Mouse (Mus musculus) kidney, postnatal 36 days (tissue): Measurements from ENCODE around the gene Dnajc14.

Experiments used
- DNase-seq, 2 experiments: peaks; one replicate each; pipeline ENCODE4 v3.0.0; 2021 to 2022; ENCODE audit warnings: mixed read lengths in 2 of 2

Gene Dnajc14

GRCm38 (mm10) chr10:128803771-128804270 is at the start of gene Dnajc14:
Gene Dnajc14, plus strand, starts transcription at chr10:128804062.
- DNase-seq, result peak; percentile 45 to 64

GRCm38 (mm10) chr10:128772895-128773294 is 31.0 kb upstream of the Dnajc14 start:
- DNase-seq, result peak in 1 of 2 experiments; percentile 5

DNA sequence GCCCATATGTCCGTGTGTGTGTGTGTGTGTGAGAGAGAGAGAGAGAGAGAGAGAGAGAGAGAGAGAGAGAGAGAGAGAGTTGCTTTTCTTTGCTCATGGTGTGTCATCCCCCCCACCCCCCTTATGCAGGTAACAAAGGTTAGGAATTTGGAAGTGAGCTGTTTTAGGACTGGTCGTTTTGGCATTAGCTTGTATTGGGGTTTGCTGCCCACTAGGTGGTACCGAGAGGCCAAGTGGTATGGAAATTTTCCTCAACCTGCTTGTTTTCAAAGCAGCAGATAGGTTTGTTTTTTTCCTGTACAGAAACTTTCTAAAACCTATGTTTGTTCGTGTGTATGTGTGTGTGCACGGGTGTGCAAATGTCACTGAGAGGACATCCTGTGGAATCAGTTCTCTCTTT is 30.2 kb upstream of the Dnajc14 start:
- DNase-seq, result peak in 1 of 2 experiments; percentile 18

- DNase-seq, result no peak
These were observed 25.4 kb upstream of the Dnajc14 start for GRCm38 (mm10) chr10:128778441-128778840.

DNA sequence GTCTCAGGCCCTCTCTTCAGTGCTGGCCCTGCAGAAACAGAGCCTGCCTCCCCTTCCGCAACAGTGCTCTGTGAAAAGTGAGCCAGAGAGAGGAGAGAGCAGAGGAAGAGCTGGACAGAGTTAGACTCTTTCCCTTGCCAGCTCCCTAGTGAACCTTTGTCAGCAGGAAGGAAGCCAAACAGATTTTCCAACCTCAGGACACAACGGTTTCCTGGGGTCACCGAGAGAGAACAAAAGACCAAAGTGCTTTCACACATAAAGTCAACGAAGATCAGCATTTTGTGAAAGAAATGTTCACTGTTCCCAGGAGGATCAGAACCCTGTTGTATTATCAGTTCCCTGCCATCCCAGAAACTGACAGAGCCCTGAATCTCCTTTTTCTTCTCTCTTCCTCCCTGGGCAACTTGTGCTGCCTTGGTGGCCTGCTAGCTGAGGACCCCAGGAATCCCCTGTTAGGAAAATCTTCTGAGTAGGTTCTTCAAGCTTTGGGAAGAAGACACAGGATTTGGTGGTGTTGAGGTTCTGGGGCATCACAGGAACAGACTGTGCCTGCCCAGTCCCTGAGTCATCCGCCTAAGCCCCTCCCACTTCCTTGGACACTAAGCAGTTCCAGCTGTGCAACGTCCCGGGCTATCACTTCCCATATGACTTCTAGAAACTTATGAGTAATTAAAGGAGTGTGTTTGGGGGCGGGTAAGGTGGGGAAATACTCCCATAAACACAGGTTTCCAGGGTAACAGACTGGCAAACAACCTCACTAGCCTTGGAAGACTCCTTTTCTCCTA is 24.7 kb upstream of the Dnajc14 start:
- peak; percentile 85 to 91 for DNase-seq

GRCm38 (mm10) chr10:128780200-128780599 is 23.7 kb upstream of the Dnajc14 start:
- DNase-seq, result no peak

DNA sequence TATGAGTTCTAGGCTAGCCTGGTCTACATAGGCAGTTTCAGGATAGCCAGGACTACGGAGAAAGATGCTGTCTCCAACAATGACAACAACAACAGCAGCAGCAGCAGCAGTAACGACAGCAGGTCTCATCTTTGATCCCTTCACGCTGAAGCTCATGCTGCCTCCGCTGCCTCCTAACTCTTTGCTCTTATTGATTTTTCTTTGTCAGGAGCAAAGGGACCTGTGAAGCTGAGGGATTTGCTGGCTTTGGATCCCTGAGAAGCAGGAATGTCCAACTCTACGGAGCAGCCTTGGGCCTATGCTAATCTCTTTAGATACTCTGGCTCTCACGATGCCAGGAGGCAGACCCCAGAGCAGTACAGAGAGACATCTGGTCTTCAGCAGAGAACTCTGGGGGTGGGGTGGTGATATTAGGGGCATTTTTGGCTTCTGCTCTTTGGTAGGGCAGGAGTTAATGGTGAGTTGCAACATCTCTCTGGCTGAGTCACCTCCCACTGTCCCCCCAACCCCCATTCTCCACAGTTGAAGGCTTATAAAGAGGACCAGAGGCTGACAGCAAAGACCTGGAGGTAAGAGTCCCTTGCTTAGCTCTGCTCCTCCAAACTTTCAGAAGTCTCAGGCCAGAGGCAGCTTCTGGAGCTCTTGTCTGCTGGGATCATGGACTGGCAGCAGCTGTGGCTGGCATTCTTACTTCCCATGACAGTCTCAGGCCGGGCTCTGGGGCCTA is 13.3 kb upstream of the Dnajc14 start, which contains the start of gene Mmp19:
Mmp19 (plus strand) TSS at position 513 of the 727 bp plus-strand sequence.
- no peak for DNase-seq

DNA sequence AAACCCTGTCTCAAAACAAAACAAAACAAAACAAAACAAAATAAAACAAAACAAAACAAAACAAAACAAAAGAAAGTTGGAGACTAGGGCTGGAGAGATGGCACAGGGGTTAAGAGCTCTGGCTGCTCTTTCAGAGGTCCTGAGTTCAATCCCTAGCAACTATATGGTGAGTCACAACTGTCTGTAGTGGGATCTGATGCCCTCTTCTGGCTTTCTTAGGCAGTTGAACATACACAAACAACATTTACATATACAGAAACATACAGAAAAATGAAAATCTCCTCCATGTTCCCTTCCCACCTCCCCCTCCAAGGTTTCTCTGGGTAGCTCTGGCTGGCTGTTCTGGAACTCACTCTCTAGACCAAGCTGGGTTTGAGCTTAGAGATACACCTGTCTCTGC is 11.8 kb upstream of the Dnajc14 start:
- DNase-seq, result no peak

DNA sequence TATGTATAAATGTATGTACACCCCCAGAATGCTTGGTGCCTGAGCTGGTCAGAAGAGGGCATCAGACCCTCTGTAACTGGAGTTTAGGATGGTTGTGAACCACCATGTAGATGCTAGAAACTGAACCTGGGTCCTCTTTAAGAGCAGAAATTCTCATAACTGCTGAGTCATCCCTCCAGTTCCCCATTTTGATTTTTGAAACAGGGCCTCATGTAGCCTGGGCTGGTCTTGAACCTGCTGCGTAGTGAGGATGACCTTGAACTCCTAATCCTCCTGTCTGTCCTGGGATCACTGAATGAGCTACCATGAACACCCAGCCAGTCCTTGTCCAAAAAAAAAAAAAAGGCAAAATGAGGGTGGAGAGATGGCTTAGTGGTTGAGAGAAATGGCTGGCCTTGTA is 10.6 kb upstream of the Dnajc14 start:
- no peak for DNase-seq

DNA sequence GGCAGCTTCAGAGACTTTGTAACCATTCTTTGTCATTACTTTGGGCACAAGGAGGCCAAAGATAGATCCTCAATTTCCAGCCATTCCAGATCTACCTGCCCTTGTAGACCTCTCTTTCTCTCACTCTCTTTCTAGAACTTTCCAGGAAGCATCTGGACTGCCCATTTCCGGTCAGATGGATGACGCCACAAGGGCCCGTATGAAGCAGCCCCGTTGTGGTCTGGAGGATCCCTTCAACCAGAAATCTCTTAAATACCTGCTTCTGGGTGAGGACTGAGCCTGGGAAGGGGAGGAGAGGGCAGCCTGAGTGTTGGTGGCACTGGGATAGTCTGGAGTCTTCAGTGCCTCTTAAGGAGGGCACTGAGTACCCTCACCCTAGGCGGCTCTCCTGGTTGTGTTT is 9.5 kb upstream of the Dnajc14 start:
- DNase-seq, result no peak

GRCm38 (mm10) chr10:128795581-128795980 is 8.3 kb upstream of the Dnajc14 start:
- no peak for DNase-seq

DNA sequence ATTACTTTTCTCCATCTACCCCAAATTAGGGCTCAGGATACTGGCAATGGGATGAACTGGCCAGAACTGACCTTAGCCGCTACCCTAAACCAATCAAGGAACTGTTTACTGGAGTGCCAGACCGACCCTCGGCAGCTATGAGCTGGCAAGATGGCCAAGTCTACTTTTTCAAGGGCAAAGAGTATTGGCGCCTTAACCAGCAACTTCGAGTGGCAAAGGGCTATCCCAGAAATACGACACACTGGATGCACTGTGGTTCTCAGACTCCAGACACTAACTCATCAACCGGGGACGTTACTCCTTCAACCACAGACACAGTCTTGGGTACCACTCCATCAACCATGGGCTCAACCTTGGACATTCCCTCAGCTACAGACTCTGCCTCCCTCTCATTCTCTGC is 5.2 kb upstream of the Dnajc14 start:
- DNase-seq, result no peak

DNA sequence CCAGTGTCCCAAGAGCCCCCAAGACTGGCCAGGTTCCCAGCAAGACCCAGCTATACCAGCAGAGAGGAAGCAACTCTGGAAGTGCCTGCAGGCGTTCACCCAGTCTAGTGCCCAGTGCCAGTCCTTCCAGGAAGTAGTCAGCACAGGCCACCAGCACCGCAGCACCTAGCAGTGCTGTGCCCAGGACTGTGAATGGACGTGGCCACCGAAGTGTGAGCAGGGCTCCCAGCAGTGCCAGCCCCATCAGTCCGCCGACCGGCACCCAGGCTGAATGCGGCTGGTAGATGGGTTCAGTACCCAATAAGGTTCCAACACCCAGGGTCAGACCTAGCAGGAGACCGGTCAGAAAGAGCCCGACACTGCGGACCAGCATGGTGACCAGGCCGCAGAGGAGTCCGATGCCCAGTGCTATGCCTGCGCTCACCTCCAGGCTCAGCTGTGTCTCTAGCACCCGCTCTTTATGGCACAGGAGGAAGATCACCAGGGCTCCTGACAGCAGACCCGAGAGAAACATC is 1.8 kb upstream of the Dnajc14 start:
- no peak for DNase-seq

- DNase-seq, result no peak
These were observed 906 bp upstream of the Dnajc14 start for GRCm38 (mm10) chr10:128802956-128803355.

DNA sequence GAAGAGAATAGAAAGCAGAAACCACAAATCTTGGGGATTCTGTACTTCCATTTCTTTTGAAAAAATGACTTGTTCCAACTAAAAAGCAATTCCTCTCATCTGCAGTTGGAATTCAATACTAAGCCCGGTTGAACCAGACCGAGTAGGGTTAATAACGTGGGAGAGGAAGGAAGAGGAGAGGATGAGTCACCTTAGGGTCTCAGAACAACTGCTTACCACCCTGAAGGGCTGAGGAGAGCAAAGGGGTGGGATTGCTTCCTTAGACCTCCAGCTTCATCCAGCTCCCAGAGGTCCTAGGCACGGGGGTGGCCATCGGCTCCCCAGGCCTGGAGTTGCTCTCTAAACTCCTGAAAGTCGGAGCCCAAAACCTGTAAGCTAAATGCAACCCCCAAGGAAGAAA is 501 bp upstream of the Dnajc14 start:
- no peak for DNase-seq

DNA sequence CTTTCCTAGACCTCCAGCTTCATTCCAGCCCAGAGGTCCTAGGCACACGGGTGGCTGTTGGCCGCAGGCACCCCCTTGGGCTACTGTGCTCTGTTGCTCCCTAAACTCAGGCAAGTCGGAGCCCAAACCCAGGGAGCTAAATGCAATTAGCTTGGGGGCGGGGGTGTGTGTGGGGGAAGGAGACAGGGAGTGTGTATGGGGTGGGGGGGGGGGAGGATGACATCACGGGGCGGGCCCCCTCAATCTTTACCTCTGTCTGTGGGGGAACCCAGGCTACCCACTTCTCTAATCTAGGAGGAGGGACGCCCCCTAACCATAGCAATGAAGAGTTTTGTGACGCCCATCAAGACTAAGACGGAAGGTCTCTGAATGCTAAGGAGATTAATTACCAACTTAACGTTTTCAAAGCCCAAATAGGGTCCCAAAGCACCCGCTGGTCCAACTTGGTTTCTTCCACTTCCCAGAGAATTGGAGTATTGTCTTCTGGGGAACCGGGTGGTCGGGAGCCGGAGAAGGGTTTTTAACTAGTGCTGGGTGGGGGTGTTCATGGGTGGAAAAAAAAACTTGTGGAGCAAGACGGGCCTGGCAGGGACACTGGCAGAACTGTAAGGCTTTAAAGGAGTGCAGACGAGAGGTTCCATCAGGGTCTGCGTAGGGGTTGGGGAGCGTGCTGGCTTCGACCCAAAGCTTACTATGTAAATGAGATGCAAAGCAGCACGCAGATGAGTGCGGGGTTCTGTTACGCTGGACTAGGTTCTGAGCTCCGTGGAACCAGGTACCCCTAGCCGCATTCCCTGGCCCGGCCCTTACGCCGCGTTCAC is 619 bp downstream of the Dnajc14 start, which contains the start of gene Tmem198b:
Tmem198b (minus strand) TSS at position 100 of the 821 bp plus-strand sequence.
- peak; percentile 58 to 74 for DNase-seq

- DNase-seq, result peak; percentile 97 to 99
These were observed 1.5 kb downstream of the Dnajc14 start for GRCm38 (mm10) chr10:128805092-128806000.

DNA sequence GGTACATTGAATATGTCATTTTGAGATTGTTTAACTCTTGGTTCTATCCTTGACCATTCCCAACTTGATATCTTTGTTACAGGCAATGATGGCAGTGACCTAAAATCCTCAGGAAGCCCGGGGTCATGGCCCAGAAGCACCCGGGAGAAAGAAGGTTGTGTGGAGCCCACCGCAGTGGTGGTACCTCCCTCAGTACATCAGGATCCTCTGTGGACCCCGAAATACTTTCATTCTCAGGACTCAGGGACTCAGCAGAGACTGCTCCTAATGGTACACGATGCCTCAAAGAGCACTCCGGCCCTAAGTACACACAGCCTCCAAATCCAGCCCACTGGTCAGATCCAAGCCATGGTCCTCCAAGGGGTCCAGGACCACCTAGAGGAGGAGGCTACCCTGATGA is 2.2 kb downstream of the Dnajc14 start:
- DNase-seq, result no peak

DNA sequence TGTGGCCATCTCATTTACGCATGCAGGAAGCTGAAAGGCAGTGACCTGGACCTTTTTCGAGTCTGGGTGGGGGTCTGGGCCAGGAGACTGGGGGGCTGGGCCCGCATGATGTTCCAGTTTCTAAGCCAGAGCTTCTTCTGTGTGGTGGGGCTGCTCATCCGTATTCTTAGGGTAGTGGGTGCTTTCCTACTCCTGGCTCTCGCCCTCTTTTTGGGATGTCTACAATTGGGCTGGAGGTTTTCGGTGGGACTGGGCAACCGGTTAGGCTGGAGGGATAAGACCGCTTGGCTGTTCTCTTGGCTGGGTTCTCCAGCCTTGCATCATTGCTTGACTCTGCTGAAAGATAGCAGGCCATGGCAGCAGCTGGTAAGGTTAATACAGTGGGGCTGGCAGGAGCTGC is 3.2 kb downstream of the Dnajc14 start:
- no peak for DNase-seq

DNA sequence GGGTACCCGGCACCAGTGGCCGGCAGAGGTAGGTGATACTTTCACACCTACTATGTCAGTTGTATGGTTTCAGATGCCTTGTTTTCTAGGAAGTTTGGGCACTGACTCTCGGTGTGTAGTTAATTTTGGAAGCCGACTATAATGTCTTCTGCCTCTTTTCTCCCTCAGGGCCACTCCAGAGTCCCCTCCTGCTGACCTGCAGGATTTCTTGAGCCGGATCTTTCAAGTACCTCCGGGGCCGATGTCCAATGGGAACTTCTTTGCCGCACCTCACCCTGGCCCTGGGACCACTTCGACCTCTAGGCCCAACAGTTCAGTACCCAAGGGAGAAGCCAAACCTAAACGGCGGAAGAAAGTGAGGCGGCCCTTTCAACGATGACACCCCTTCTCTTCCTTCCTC is 13.2 kb downstream of the Dnajc14 start, which contains the start of gene Sarnp:
Sarnp (plus strand) TSS at position 301 of the 400 bp plus-strand sequence.
- no peak for DNase-seq

GRCm38 (mm10) chr10:128820217-128820616 is 16.4 kb downstream of the Dnajc14 start:
- no peak for DNase-seq
